Mouse (Mus musculus): ENCODE measurements around the gene Tmem50a.

Tmem50a gene

GRCm38 (mm10) chr4:134914864-134915209 lies at the start of gene Tmem50a:
Tmem50a (minus strand) TSS chr4:134915024.
- DNase-seq = peak; percentile 96 to 97

GRCm38 (mm10) chr4:134963021-134963776 lies 48.4 kb upstream of the Tmem50a start:
- peak; percentile 60 to 61 for DNase-seq

- peak; percentile 53 to 62 for DNase-seq
Measured at GRCm38 (mm10) chr4:134956328-134956727, 41.5 kb upstream of the Tmem50a start.

GRCm38 (mm10) chr4:134955845-134956244 lies 41.0 kb upstream of the Tmem50a start:
- DNase-seq = no peak

GRCm38 (mm10) chr4:134955196-134955595 lies 40.4 kb upstream of the Tmem50a start:
- DNase-seq = no peak

- no peak for DNase-seq
Measured at GRCm38 (mm10) chr4:134954461-134954860, 39.6 kb upstream of the Tmem50a start.

- no peak for DNase-seq
Measured at GRCm38 (mm10) chr4:134950518-134951091, 35.8 kb upstream of the Tmem50a start.

- DNase-seq = peak; percentile 57
Measured at GRCm38 (mm10) chr4:134946024-134946744, 31.4 kb upstream of the Tmem50a start.

GRCm38 (mm10) chr4:134943758-134944538 lies 29.1 kb upstream of the Tmem50a start:
- DNase-seq = no peak

- no peak for DNase-seq
Measured at GRCm38 (mm10) chr4:134939900-134940299, 25.1 kb upstream of the Tmem50a start.

GRCm38 (mm10) chr4:134937240-134938176 lies 22.7 kb upstream of the Tmem50a start:
- no peak for DNase-seq

GRCm38 (mm10) chr4:134930684-134931481 lies 16.1 kb upstream of the Tmem50a start, which contains the start of gene Syf2:
Syf2 (plus strand) TSS chr4:134930898.
- peak; percentile 87 to 92 for DNase-seq

GRCm38 (mm10) chr4:134930190-134930589 lies 15.4 kb upstream of the Tmem50a start:
- no peak for DNase-seq

GRCm38 (mm10) chr4:134929536-134929935 lies 14.7 kb upstream of the Tmem50a start:
- DNase-seq = peak in 1 of 2 experiments; percentile 38

- DNase-seq = no peak
Measured at GRCm38 (mm10) chr4:134928464-134928836, 13.6 kb upstream of the Tmem50a start.

GRCm38 (mm10) chr4:134927815-134928463 lies 13.1 kb upstream of the Tmem50a start:
- no peak for DNase-seq

GRCm38 (mm10) chr4:134925206-134925605 lies 10.4 kb upstream of the Tmem50a start:
- no peak for DNase-seq

- peak; percentile 54 to 67 for DNase-seq
Measured at GRCm38 (mm10) chr4:134924019-134924741, 9.4 kb upstream of the Tmem50a start.

- peak; percentile 95 to 98 for DNase-seq
Measured at GRCm38 (mm10) chr4:134923258-134924018, 8.6 kb upstream of the Tmem50a start, which contains the start of gene Rsrp1. Rsrp1 (plus strand) TSS chr4:134923592.
